Mouse (Mus musculus): ENCODE results near the gene Nr0b1.

Gene Nr0b1

GRCm38 (mm10) chrX:86191614-86192419 is at the start of gene Nr0b1:
TSS of gene Nr0b1 (plus strand) at chrX:86191764.
- in situ Hi-C loops (cut with MboI, MseI) = no loop called here

GRCm38 (mm10) chrX:86187250-86187649 is 4.3 kb upstream of the Nr0b1 start:
- in situ Hi-C loops (cut with MboI, MseI) = no loop called here

- in situ Hi-C loops (cut with MboI, MseI) = no loop called here
Observed at GRCm38 (mm10) chrX:86192420-86192994, 943 bp downstream of the Nr0b1 start.

GRCm38 (mm10) chrX:86193386-86193785 is 1.8 kb downstream of the Nr0b1 start:
- in situ Hi-C loops (cut with MboI, MseI) = no loop called here

GRCm38 (mm10) chrX:86237246-86237645 is 45.7 kb downstream of the Nr0b1 start:
- in situ Hi-C loops (cut with MboI, MseI) = no loop called here
